Mouse (Mus musculus) ES-CJ7 (cell line): ENCODE measurements around the gene Asb6.

Source experiments
- DNase-seq: peaks from one replicate; pipeline ENCODE4 v3.0.0; 2011; ENCODE audit warnings: low read depth, low spot score

Gene Asb6

GRCm38 (mm10) chr2:30834373-30835022, 4.4 kb upstream of the Asb6 start, which contains the start of gene Prrx2:
Gene Prrx2 (plus strand): TSS chr2:30834972.
- DNase-seq = no peak

DNA sequence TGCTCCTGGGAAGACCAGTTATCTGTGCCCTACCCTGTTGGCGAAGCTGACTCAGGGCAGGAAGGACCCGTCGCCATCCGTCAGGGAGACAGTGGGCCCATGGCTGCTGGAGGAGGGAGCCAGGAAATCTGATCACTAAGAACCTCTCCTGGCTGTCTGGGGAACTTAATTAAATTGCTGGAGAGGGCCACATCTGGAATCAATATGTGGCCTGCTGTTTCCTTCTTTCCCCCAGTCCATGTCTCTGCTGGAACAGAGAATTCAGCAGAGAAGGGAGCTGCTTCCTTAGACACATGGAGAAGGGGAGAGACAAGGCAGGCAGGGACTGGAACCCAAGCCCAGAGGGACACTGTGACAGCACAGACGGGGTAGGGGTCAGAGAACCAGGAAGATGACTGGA, 3.5 kb upstream of the Asb6 start:
- no peak for DNase-seq

DNA sequence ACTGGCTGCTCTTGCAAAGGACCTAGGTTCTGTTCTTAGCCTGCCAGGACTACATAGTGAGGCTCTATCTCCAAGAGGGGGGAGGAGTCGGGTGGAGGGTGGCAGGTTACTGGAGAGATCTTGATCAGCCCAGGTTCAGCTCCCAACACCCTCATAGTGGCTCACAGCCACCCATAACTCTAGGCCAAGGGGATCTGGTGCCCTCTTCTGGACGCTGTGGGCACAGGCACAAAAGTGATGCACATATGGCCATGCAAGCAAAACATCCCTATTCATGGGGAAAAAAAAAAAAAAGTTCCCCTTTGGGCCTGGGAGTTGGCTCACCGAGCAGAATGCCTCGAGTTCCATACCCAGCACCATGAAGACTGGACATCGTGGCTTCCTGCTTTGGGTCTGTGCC, 818 bp downstream of the Asb6 start:
- peak; percentile 88 for DNase-seq

- peak; percentile 95 for DNase-seq
Observed at GRCm38 (mm10) chr2:30827749-30828475, 2.2 kb downstream of the Asb6 start.

DNA sequence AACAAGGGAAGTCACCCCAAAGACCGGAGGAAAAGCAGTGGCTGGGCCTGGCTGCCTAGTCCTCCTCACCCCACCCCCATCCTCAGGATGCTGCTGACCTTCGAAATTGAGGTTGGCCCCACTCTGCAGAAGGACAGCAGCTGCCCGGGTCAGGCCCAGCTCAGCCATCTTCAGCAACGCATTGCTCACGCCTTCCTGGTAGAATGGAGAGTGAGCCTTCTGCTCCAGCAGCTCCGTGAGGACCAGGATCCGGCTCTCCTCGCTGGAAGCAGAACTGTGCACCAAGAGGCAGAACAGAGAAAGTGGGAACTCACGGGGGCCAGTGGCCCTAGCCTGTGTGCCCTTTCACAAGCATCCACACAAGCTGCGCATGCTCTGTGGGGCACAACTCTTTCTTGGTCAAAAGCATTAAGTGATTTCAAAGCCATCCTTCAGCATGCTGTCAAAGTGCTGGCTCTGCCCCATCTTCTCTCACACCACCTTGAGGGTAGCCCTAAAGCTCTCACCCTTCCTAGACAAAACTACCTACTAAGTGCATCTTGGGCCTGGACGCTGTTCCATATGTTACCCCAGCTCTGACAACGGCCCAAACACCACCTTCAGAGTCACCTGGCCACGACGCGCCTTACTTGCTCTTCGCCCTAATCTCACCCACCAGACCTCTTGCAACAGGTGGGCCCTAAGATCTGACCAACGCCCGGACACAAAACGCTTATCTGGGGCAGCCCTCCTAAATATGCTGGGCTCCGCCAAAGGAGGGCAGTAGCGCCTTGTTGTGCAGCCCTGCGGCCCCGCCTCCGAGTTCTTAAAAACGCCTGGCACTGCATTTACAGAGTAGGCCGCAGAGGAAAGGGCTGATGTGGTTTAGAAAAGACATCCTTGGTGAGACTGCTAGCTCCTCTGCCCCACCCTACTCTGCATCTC, 3.0 kb downstream of the Asb6 start:
- peak; percentile 71 for DNase-seq

GRCm38 (mm10) chr2:30823385-30824153, 6.6 kb downstream of the Asb6 start:
- DNase-seq = no peak

GRCm38 (mm10) chr2:30822460-30822859, 7.7 kb downstream of the Asb6 start:
- DNase-seq = no peak

GRCm38 (mm10) chr2:30821073-30821472, 9.1 kb downstream of the Asb6 start:
- peak; percentile 58 for DNase-seq

DNA sequence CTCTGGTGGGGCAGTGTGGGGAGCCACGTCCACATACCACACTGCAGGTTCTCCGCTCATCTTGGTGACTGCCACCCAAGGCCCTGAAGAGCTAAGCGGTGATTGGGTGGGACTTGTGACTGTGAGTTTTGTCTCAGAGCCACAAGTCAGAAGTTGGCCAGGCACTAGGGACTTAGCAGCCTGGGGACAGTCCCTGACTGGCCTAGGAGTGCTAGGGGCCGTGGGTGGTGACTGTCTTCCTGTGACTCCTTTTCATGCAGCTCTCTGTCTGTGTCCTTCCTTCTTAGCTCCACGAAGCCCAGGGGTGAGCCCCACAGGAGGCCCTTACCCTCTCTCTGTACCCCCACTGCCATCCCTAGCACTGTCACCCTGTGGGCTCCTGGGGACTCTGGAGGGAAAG, 10.3 kb downstream of the Asb6 start:
- no peak for DNase-seq

- DNase-seq = no peak
Observed at GRCm38 (mm10) chr2:30816383-30816782, 13.8 kb downstream of the Asb6 start.

- DNase-seq = no peak
Observed at GRCm38 (mm10) chr2:30810573-30810972, 19.6 kb downstream of the Asb6 start.

DNA sequence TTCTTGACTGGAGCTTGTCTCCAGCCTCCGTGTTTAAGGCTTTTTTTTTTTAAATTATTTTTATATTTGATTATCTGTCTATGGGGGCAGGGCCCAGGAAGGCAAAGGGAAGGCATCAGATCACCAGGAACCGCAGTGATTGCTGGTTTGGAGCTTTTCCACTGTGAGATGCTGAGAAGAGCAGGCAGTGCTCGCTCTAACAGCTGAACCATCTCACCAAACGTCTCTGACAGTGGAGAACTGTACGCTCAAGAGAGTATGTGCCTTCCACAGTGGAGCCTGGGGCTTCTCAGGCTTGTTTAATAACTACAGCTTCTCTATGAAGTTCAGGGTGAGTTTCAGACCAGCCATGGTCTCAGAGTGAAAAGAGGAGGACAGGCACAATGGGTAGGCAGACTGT, 20.6 kb downstream of the Asb6 start:
- DNase-seq = no peak

- DNase-seq = no peak
Observed at GRCm38 (mm10) chr2:30808296-30808655, 21.9 kb downstream of the Asb6 start.

- DNase-seq = peak; percentile 100
Observed at GRCm38 (mm10) chr2:30807648-30808295, 22.4 kb downstream of the Asb6 start, which contains the start of gene Ntmt1. Gene Ntmt1 (plus strand): TSS chr2:30807826.

GRCm38 (mm10) chr2:30807147-30807647, 22.9 kb downstream of the Asb6 start:
- DNase-seq = no peak

DNA sequence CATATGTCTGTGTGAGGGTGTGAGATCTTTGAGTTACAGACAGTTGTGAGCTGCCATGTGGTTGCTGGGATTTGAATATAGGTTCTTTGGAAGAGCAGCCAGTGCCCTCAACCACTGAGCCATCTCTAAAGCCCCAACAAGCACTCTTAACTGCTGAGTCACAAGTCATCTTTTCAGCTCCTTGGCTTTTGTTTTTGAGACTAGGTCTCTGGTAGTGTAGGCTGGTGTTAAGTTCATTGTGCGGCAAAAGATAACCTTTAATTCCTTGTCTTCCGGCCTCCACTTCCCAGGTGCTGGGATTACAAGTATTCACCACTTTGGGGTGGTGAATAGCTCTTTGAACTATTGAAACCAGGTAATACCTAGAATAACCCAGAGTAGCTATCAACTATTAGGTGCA, 24.1 kb downstream of the Asb6 start:
- DNase-seq = peak; percentile 50

- DNase-seq = no peak
Observed at GRCm38 (mm10) chr2:30803604-30804003, 26.5 kb downstream of the Asb6 start, which contains the start of gene 1700001O22Rik. Gene 1700001O22Rik (minus strand): TSS chr2:30803661.

DNA sequence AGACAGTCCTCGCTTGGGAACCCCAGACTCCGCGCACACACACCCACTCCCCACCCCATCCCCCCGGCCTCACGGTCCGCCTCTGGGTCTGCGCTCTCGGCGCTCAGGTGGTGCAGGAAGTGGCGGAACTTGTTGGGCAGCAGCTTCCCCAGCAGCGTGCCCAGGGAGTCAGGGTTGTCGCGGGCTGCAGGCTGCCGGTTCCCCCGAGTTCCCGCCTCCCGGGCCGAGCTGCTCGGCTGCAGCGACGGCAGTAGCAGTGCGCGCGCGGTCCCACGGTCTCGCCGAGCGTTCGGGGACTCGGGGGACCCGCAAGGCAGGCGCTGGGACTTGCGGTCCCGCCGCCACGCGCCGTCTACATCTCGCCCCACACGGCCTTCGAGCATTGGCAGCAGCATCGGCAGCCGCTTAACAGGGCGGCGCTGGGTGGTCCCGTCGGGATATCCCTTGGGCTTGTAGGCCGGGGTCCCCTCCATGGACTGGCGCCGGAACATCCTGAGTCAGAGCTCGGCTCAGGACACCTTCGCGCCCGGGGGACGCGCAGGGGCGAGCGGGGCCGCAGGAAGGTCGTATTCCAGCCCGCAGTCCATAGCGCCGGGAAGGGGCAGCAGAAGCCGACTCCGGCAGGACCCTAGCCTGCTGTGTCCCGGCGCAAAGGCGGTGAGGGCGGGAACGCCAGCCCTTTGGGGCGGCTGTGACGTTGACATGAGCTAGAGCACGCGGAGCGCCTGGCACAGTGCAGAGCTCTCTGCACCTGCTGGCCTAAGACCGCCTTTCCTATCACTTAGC, 28.9 kb downstream of the Asb6 start:
- DNase-seq = peak; percentile 55

DNA sequence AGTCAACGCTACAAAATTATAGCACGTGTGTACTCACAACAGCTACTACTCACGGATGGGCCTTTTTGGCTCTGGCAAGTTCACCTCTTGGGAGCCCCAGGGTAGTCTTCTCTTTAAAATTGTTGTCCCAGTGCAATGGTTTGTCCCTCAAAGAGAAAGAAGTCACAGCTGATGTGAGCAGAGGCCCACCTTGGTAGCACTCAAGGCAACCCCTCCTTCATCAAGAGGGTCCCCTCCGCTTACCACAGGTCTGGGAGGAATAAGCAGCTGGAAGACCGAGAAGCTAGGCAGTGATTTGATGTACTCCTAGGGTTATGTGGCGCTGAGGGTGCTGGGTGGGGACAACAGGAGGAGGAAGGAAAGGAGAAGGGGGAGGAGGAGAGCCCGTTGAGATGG, 29.5 kb downstream of the Asb6 start:
- DNase-seq = no peak

GRCm38 (mm10) chr2:30799456-30799855, 30.7 kb downstream of the Asb6 start:
- DNase-seq = no peak
